Mouse (Mus musculus): ENCODE results near the gene Mtcl1. TPM values are rescaled to one million over a fixed set of nuclear protein-coding genes. Genes with fewer than 3 reads are reported as not detected.

Gene Mtcl1
- polyA plus RNA-seq, 1 experiment from 2014 or later = 1.5 TPM

DNA sequence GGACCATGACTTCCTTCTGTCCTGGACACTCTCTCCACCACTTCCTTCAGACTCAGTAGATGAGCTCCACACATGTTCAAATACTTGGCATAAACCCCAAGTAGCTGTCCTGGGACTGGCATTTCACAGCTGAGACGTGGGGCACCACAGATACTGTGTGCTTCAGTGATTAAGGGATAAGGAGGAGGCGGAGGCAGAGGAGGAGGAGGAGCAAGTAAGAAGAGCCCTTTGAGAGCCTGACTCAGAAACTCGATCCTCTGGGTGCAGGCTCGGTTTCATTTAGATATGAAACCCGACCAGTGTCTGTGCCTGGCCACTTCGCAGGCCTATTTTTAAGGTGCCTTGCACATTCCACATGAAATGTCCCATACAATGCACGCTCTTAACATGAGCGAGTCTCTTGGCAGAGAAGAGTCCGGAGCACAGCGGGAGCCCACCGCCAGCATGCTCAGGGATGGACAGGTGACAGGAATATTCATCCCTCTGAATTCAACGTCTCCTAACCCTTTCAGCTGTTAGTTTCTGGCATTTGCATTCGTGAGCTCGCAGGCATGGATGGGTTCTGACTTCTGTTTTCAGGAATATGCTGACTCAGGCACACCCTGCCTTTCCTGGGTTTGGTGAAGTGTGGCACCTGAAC lies 74.8 kb downstream of the Mtcl1 start:
- H3K9ac ChIP-seq (ENCODE audit: low read depth, low read length) = no peak overlapping the region
- 54% methylated on average over 14 of the region's 14 CpGs for WGBS

DNA sequence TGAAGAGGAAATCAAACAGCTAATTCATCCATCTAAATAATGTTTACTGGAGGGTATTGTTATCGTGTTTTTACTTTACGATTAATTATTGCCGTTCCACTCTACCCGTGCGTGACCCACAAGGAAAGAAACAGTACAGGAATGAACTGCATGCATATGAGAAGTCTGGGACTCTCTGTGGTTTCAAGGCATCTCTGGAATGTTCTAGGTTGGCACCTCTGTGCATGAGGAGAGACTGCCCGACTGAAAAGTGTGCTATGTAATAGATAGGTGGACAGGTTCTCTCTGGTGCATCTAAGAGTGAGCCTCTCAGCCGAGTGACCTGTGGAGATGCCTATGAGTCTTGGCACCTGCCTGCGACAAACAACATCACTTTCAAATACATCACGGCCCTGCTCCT lies 78.7 kb downstream of the Mtcl1 start:
- no peaks in the 10 kb centered on the region for H3K9me3 ChIP-seq (ENCODE audit: control insufficient read depth)
- no peak overlapping the region for H3K27ac ChIP-seq (ENCODE audit: low read depth, low read length)
- 73% methylated on average over 9 of the region's 9 CpGs for WGBS
- no peak overlapping the region for H3K9ac ChIP-seq (ENCODE audit: low read depth, low read length)
- no peaks in the 10 kb centered on the region for H3K4me1 ChIP-seq (replicated peaks; ENCODE audit: control insufficient read depth, insufficient read depth, low read length)
- no peak overlapping the region for H3K4me2 ChIP-seq (replicated peaks; ENCODE audit: low read depth)
- no peak for ATAC-seq
- H3K36me3 ChIP-seq (ENCODE audit: control insufficient read depth, insufficient read depth) = peaks cover 3% of the 10 kb centered on the region; the same call in 1 of the 2 replicates
- H3K27me3 ChIP-seq (replicated peaks; ENCODE audit: control insufficient read depth, insufficient read depth, low read length) = no peaks in the 10 kb centered on the region
- H3K4me3 ChIP-seq (ENCODE audit: low read depth, low read length) = no peak overlapping the region
- no peak for TF ChIP-seq CTCF (IDR thresholded peaks at IDR 0.05; ENCODE audit: low read depth)

More for the DNA sequence above, 74.8 kb downstream of the Mtcl1 start:
- peak overlapping the region; percentile 21; the same call in 1 of the 2 replicates for H3K4me2 ChIP-seq (replicated peaks; ENCODE audit: low read depth)
- H3K4me1 ChIP-seq (replicated peaks; ENCODE audit: control insufficient read depth, insufficient read depth, low read length) = no peaks in the 10 kb centered on the region
- H3K27ac ChIP-seq (ENCODE audit: low read depth, low read length) = no peak overlapping the region; the same call in 1 of the 2 replicates
- ATAC-seq = no peak
- no peaks in the 10 kb centered on the region for H3K36me3 ChIP-seq (ENCODE audit: control insufficient read depth, insufficient read depth)
- H3K27me3 ChIP-seq (replicated peaks; ENCODE audit: control insufficient read depth, insufficient read depth, low read length) = no peaks in the 10 kb centered on the region
- H3K9me3 ChIP-seq (ENCODE audit: control insufficient read depth) = no peaks in the 10 kb centered on the region
- H3K4me3 ChIP-seq (ENCODE audit: low read depth, low read length) = no peak overlapping the region
- no peak for TF ChIP-seq CTCF (IDR thresholded peaks at IDR 0.05; ENCODE audit: low read depth)

DNA sequence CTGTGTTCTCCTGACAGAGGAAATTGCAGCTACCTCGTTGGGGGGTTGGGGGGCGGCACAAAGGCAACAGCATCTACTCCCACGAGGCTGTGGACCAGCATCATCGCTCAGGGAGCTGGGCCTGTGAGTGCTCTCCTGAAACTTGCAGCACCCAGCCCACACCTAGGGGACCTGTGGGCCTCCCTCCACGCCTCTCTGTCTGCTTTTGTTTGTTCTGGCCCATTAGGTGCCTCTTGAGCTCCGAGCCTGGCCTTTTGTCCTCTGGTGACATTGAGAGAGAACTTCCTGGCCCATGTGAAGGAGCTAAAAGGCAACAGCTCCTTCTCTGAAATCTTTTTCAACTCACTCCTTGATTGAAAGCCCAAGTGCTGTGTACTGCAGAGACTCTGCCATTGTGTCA lies 79.8 kb downstream of the Mtcl1 start:
- no peak overlapping the region for H3K4me2 ChIP-seq (replicated peaks; ENCODE audit: low read depth)
- peaks cover 3% of the 10 kb centered on the region; the same call in 1 of the 2 replicates for H3K36me3 ChIP-seq (ENCODE audit: control insufficient read depth, insufficient read depth)
- TF ChIP-seq CTCF (IDR thresholded peaks at IDR 0.05; ENCODE audit: low read depth) = no peak
- no peak for ATAC-seq
- 63% methylated on average over 6 of the region's 6 CpGs for WGBS
- H3K27me3 ChIP-seq (replicated peaks; ENCODE audit: control insufficient read depth, insufficient read depth, low read length) = no peaks in the 10 kb centered on the region
- no peaks in the 10 kb centered on the region for H3K4me1 ChIP-seq (replicated peaks; ENCODE audit: control insufficient read depth, insufficient read depth, low read length)
- no peak overlapping the region for H3K27ac ChIP-seq (ENCODE audit: low read depth, low read length)
- no peaks in the 10 kb centered on the region for H3K9me3 ChIP-seq (ENCODE audit: control insufficient read depth)
- no peak overlapping the region for H3K4me3 ChIP-seq (ENCODE audit: low read depth, low read length)
- no peak overlapping the region for H3K9ac ChIP-seq (ENCODE audit: low read depth, low read length)

DNA sequence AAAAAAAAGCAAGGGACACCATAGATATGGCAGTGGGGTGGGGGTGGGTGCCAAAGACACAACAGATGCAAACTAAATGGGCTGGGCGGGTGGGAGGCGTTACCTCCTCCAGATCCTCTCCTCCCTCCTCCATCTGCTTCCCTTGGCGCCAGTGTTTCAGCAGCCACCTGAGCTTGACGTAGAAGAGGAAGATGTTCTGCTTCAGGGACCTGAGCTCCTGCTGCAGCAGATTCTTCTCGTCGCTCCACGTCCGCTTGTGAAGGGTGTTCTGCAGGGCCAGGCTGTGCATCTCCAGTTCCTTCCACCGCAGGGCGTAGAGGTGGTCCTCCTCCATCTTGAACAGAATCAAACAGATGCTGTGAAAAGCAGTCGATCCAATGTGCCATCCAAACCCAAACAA lies 81.4 kb downstream of the Mtcl1 start:
- no peak for ATAC-seq
- peaks cover 3% of the 10 kb centered on the region; the same call in 1 of the 2 replicates for H3K36me3 ChIP-seq (ENCODE audit: control insufficient read depth, insufficient read depth)
- no peaks in the 10 kb centered on the region for H3K27me3 ChIP-seq (replicated peaks; ENCODE audit: control insufficient read depth, insufficient read depth, low read length)
- TF ChIP-seq CTCF (IDR thresholded peaks at IDR 0.05; ENCODE audit: low read depth) = no peak
- H3K9me3 ChIP-seq (ENCODE audit: control insufficient read depth) = no peaks in the 10 kb centered on the region
- no peak overlapping the region for H3K27ac ChIP-seq (ENCODE audit: low read depth, low read length)
- no peaks in the 10 kb centered on the region for H3K4me1 ChIP-seq (replicated peaks; ENCODE audit: control insufficient read depth, insufficient read depth, low read length)
- no peak overlapping the region for H3K4me2 ChIP-seq (replicated peaks; ENCODE audit: low read depth)
- 92% methylated on average over 11 of the region's 11 CpGs for WGBS
- no peak overlapping the region for H3K9ac ChIP-seq (ENCODE audit: low read depth, low read length)
- no peak overlapping the region for H3K4me3 ChIP-seq (ENCODE audit: low read depth, low read length)

DNA sequence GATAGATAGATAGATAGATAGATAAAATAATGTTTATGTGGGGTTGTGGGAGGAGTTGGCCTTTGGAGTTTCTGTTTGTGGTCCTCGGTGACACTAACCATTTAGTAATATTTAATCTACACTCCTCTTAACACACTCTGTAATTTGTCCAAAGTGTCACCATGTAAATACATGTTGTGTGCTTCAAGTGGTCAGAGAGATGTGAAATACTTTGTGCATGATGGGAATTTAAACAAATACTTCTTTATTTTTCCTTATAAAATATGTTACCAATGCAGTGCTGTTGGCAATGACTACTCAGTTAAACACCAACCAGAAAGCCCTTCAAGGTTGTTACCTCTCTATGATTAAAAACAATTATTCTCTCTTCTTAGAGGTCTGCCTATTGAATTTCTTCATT lies 83.9 kb downstream of the Mtcl1 start:
- H3K36me3 ChIP-seq (ENCODE audit: control insufficient read depth, insufficient read depth) = peaks cover 3% of the 10 kb centered on the region; the same call in 1 of the 2 replicates
- H3K9me3 ChIP-seq (ENCODE audit: control insufficient read depth) = no peaks in the 10 kb centered on the region
- no peak overlapping the region for H3K9ac ChIP-seq (ENCODE audit: low read depth, low read length)
- H3K4me1 ChIP-seq (replicated peaks; ENCODE audit: control insufficient read depth, insufficient read depth, low read length) = no peaks in the 10 kb centered on the region
- ATAC-seq = no peak
- no peak overlapping the region for H3K27ac ChIP-seq (ENCODE audit: low read depth, low read length)
- TF ChIP-seq CTCF (IDR thresholded peaks at IDR 0.05; ENCODE audit: low read depth) = no peak
- no peaks in the 10 kb centered on the region for H3K27me3 ChIP-seq (replicated peaks; ENCODE audit: control insufficient read depth, insufficient read depth, low read length)
- 55% methylated on average over 1 of the region's 1 CpGs for WGBS
- H3K4me3 ChIP-seq (ENCODE audit: low read depth, low read length) = no peak overlapping the region
- no peak overlapping the region for H3K4me2 ChIP-seq (replicated peaks; ENCODE audit: low read depth)

DNA sequence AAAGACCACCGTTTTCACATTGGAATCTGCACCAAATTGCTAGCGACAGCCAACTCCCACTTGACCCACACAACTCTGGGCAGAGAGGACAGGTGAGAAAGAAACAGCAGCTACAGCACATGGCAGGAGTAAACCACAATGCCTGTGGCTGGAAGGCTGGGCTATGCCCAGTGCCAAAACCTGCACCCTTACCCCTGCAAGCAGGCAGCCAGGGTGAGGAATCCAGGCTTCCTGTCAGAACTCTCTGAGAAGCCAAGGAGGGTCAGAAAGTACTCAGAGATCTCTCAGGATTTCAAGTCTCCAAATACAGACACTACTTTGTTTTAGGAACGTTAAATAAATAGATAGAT lies 84.3 kb downstream of the Mtcl1 start:
- no peak overlapping the region for H3K27ac ChIP-seq (ENCODE audit: low read depth, low read length)
- no peaks in the 10 kb centered on the region for H3K4me1 ChIP-seq (replicated peaks; ENCODE audit: control insufficient read depth, insufficient read depth, low read length)
- peaks cover 3% of the 10 kb centered on the region; the same call in 1 of the 2 replicates for H3K36me3 ChIP-seq (ENCODE audit: control insufficient read depth, insufficient read depth)
- no peak overlapping the region for H3K9ac ChIP-seq (ENCODE audit: low read depth, low read length)
- no peak overlapping the region for H3K4me3 ChIP-seq (ENCODE audit: low read depth, low read length)
- H3K9me3 ChIP-seq (ENCODE audit: control insufficient read depth) = no peaks in the 10 kb centered on the region
- no peak for TF ChIP-seq CTCF (IDR thresholded peaks at IDR 0.05; ENCODE audit: low read depth)
- WGBS = 68% methylated on average over 3 of the region's 3 CpGs
- no peaks in the 10 kb centered on the region for H3K27me3 ChIP-seq (replicated peaks; ENCODE audit: control insufficient read depth, insufficient read depth, low read length)
- no peak overlapping the region for H3K4me2 ChIP-seq (replicated peaks; ENCODE audit: low read depth)
- no peak for ATAC-seq

Data from intestine, postnatal 0 days (tissue).